Mouse (Mus musculus) embryonic facial prominence, embryonic 11.5 days (tissue): Measurements from ENCODE around the gene Ppm1b. TPM values are rescaled to one million over a fixed set of nuclear protein-coding genes. Genes with fewer than 3 reads are reported as not detected.

Experiments used
- ATAC-seq: fragments of 200-750 bp; cut with Nextera tagmentation; replicated peaks from 2 replicates; pipeline ENCODE4 v1.8.0; 2017; ENCODE audit warnings: low read depth; ENCODE audit not compliant: insufficient number of reproducible peaks, low FRiP score, low TSS enrichment
- DNase-seq: peaks from one replicate; pipeline ENCODE4 v3.0.0-alpha.2; 2015; ENCODE audit warnings: low spot score
- H3K27ac ChIP-seq: fragments of 300-500 bp; sonication (generic); replicated peaks from 2 replicates; pipeline ENCODE4 v1.5.1; 2014; ENCODE audit warnings: mild to moderate bottlenecking, low read depth, low read length, control low read depth
- H3K27me3 ChIP-seq: fragments of 300-500 bp; sonication (generic); 2 replicates; pipeline ENCODE4 v1.6.1; 2014; ENCODE audit warnings: mild to moderate bottlenecking, low read length, moderate library complexity, mixed read lengths; ENCODE audit not compliant: control insufficient read depth, insufficient read depth
- H3K36me3 ChIP-seq: fragments of 300-500 bp; sonication (generic); replicated peaks from 2 replicates; pipeline ENCODE4 v1.6.1; 2014; ENCODE audit warnings: low read depth, mild to moderate bottlenecking, low read length, moderate library complexity, mixed read lengths; ENCODE audit not compliant: control insufficient read depth, insufficient read depth
- H3K4me1 ChIP-seq: fragments of 300-500 bp; sonication (generic); 2 replicates; pipeline ENCODE4 v1.6.1; 2014; ENCODE audit warnings: low read length, mixed read lengths; ENCODE audit not compliant: control insufficient read depth, insufficient read depth
- H3K4me2 ChIP-seq: fragments of 300-500 bp; sonication (generic); 2 replicates; pipeline ENCODE4 v1.6.1; 2014; ENCODE audit warnings: low read depth, mild to moderate bottlenecking, control low read depth, low read length, moderate library complexity
- H3K4me3 ChIP-seq: fragments of 300-500 bp; sonication (generic); 2 replicates; pipeline ENCODE4 v1.5.1; 2014; ENCODE audit warnings: low read depth, low read length, control low read depth
- H3K9ac ChIP-seq: fragments of 300-500 bp; sonication (generic); replicated peaks from 2 replicates; pipeline ENCODE4 v1.6.1; 2014; ENCODE audit warnings: mild to moderate bottlenecking, control low read depth, low read length
- H3K9me3 ChIP-seq: fragments of 300-500 bp; sonication (generic); replicated peaks from 2 replicates; pipeline ENCODE4 v1.6.1; 2016; ENCODE audit warnings: mild to moderate bottlenecking, low read length, inconsistent platforms, mixed read lengths; ENCODE audit not compliant: control insufficient read depth
- WGBS: fragments of 180-500 bp; shearing (Covaris S2); extraction: QIAGEN DNeasy Blood & Tissue Kit; methylation state at CpG from one replicate; pipeline ENCODE4 v1.1.7; 2014; 5-methylcytosine and 5-hydroxymethylcytosine counted together
- polyA plus RNA-seq: library from polyadenylated mRNA; unstranded; fragments of >200 nt; fragmentation: Nextera tagmentation; extraction: Ambion mirVana; gene quantifications from 2 replicates; pipeline ENCODE4 v1.2.1, GENCODE M21; 2014

Gene Ppm1b
- polyA plus RNA-seq, 1 experiment from 2014 or later = 93.9 TPM

DNA sequence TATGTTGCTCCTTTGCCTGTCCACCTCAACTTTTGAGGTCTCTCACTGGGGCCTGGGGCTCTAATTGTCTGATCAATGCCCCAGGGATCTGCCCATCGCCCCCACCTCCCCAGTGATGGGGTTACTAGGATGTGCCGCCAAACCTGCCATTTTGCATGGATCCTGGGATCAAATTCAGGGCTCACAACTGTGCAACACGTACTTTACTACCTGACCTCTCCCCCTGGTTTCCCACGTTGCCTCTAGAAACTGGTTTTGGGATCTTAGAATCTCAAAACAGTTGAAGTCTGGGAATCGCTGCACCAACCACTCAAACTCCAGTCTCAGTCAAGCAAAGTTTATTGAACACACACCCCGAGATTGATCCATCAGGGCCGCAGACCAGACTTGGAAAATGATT, 101.7 kb downstream of the Ppm1b start:
- no peak for ATAC-seq
- no peaks in the 10 kb centered on the region for H3K27me3 ChIP-seq
- H3K36me3 ChIP-seq = peaks cover 3% of the 10 kb centered on the region; the same call in 1 of the 2 replicates
- H3K4me2 ChIP-seq = no peak overlapping the region
- H3K27ac ChIP-seq = no peak overlapping the region
- no peaks in the 10 kb centered on the region for H3K4me1 ChIP-seq
- no peaks in the 10 kb centered on the region for H3K9me3 ChIP-seq
- H3K4me3 ChIP-seq = no peak overlapping the region
- 88% methylated on average over 7 of the region's 7 CpGs for WGBS
- H3K9ac ChIP-seq = no peak overlapping the region
- DNase-seq = no peak

GRCm38 (mm10) chr17:85059136-85059535, 102.6 kb downstream of the Ppm1b start:
- Histone ChIP-seq H3K4me1 (no peaks in the 10 kb centered on the region), H3K9ac (no peak overlapping the region), H3K27ac (no peak overlapping the region), H3K9me3 (no peaks in the 10 kb centered on the region), H3K27me3 (no peaks in the 10 kb centered on the region), H3K36me3 (peaks cover 3% of the 10 kb centered on the region; the same call in 1 of the 2 replicates), H3K4me2 (no peak overlapping the region), H3K4me3 (no peak overlapping the region)
- DNase-seq (no peak), ATAC-seq (no peak)
- 88% methylated on average over 6 of the region's 6 CpGs for WGBS

DNA sequence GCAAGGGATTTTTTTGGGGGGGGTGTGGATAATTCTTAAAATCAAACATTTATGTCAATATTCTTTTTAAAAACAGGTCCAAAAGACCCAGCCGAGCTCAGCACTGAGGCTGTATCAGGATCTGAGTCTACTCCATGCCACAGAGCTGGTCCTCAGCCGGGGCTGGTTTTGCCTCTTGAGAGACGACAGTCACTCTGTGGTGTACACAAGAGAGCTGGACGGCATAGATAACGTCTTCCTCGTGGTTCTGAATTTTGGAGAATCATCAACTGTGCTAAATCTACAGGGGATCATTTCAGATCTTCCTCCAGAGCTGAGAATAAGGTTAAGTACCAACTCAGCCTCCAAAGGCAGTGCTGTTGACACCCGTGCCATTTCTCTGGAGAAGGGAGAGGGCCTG, 107.0 kb downstream of the Ppm1b start:
- H3K4me2 ChIP-seq = no peak overlapping the region
- H3K27me3 ChIP-seq = no peaks in the 10 kb centered on the region
- H3K4me3 ChIP-seq = no peak overlapping the region
- H3K9ac ChIP-seq = no peak overlapping the region
- WGBS = 86% methylated on average over 7 of the region's 7 CpGs
- peaks cover 9% of the 10 kb centered on the region for H3K36me3 ChIP-seq
- ATAC-seq = no peak
- DNase-seq = no peak
- H3K9me3 ChIP-seq = no peaks in the 10 kb centered on the region
- H3K27ac ChIP-seq = no peak overlapping the region
- no peaks in the 10 kb centered on the region for H3K4me1 ChIP-seq

DNA sequence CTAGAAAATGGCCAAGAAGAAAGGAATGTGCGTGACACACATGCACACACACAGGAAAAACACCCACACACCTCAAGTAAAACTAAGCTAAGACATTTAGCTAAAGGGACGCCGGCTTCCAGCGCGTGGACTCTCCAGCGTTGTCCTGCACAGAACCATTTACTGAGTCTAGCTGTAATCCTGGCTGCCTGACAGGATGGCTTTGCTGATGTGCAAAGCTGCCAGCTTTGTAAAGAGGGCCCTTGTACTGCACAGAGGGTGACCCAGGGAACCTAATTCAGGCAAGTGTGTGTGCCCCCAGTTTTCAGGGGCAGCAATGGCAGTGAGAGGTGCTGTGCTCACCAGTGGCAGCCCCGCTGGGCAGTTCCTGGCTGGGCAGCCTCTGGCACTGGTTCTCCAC, 110.8 kb downstream of the Ppm1b start:
- H3K9me3 ChIP-seq = no peaks in the 10 kb centered on the region
- no peaks in the 10 kb centered on the region for H3K27me3 ChIP-seq
- WGBS = 96% methylated on average over 7 of the region's 7 CpGs
- no peak overlapping the region for H3K27ac ChIP-seq
- H3K4me2 ChIP-seq = no peak overlapping the region
- no peak for DNase-seq
- peaks cover 9% of the 10 kb centered on the region for H3K36me3 ChIP-seq
- no peak for ATAC-seq
- no peak overlapping the region for H3K9ac ChIP-seq
- no peaks in the 10 kb centered on the region for H3K4me1 ChIP-seq
- H3K4me3 ChIP-seq = no peak overlapping the region

DNA sequence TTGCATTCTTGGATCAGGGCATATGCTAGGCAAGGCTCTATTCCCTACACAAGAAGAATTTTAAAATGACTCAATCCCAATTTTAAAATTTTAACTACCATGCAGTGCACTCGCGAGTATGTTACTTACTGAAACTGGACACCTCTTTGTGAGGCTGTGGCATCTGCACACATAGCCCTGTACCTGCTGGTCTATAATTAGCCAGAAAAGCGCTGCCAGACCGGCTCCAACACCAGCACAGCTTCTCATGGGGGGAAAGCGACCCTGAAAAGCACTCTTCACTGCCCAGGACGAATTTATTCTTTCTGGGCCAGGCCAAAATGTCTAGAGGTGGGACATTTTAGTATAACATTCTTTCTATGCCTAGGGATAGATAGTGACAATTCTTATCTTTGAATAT, 114.1 kb downstream of the Ppm1b start:
- ATAC-seq (no peak), DNase-seq (no peak)
- Histone ChIP-seq H3K4me1 (no peaks in the 10 kb centered on the region), H3K36me3 (peaks cover 2% of the 10 kb centered on the region), H3K4me3 (no peak overlapping the region), H3K27ac (no peak overlapping the region), H3K9ac (no peak overlapping the region), H3K4me2 (no peak overlapping the region), H3K9me3 (no peaks in the 10 kb centered on the region), H3K27me3 (no peaks in the 10 kb centered on the region)
- 64% methylated on average over 6 of the region's 6 CpGs for WGBS

DNA sequence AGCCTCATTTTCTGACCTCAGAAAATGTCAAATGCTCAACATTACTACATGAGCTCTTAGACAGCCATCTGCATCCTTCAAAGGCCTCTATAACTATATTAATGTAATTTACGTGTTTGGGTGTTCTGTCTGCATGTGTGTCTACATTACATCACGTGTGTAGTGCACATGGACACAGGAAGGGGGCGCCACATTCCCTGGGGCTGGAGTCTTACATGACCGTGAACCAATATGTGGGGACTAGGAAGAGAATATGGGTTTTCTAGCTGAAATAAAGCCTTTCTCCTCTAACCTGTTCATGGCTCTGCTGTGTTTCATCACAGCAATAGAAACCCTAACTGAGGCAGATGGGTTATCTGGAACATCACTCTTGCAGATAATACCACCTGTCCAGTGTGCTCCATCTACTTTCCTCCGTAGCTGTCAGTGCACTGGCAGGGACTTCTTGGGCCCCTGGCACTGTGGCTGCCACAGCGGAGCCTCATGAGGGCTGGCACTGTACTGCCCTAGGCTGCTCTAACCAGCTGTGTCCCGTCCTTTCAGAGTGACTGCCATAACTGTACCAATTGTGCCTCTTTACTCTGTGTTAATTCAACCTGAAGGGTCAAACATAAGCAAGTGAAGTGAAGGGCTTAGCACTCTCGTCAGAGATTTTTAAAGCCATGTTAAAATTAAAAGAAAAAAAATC, 114.7 kb downstream of the Ppm1b start:
- Histone ChIP-seq H3K9ac (no peak overlapping the region), H3K27ac (no peak overlapping the region), H3K4me2 (no peak overlapping the region), H3K36me3 (no peaks in the 10 kb centered on the region; the same call in 1 of the 2 replicates), H3K9me3 (no peaks in the 10 kb centered on the region), H3K4me1 (no peaks in the 10 kb centered on the region), H3K27me3 (no peaks in the 10 kb centered on the region), H3K4me3 (no peak overlapping the region)
- ATAC-seq (no peak), DNase-seq (no peak)
- WGBS = 88% methylated on average over 8 of the region's 8 CpGs

- Histone ChIP-seq H3K9me3 (no peaks in the 10 kb centered on the region), H3K4me1 (no peaks in the 10 kb centered on the region), H3K27ac (no peak overlapping the region), H3K4me2 (no peak overlapping the region), H3K4me3 (no peak overlapping the region), H3K9ac (no peak overlapping the region), H3K27me3 (no peaks in the 10 kb centered on the region), H3K36me3 (no peaks in the 10 kb centered on the region; the same call in 1 of the 2 replicates)
- WGBS = 62% methylated on average over 11 of the region's 11 CpGs
- peak; percentile 24 for DNase-seq
- no peak; the same call in 1 of the 2 replicates for ATAC-seq
Observed at GRCm38 (mm10) chr17:85072383-85072782, 115.8 kb downstream of the Ppm1b start.

DNA sequence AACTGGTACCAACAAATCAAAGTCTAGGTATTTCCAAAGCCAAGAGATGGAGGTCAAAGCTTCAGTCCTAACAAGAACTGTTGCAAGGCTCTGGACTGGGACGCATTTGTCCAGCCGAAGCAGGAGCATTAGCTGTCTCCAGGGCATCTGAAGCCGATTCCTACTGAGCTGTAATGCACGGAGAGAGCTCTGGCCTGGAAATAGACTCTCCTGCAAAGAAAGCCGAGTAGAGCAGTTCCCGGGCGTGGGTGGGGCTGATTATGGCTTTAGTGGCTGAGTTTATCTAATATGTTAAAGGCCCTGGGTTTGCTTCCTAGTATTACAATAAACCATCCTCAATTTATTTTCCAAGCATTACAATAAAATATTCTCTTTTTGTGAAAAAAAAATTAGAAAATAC, 116.7 kb downstream of the Ppm1b start:
- Histone ChIP-seq H3K36me3 (no peaks in the 10 kb centered on the region; the same call in 1 of the 2 replicates), H3K4me2 (no peak overlapping the region), H3K4me3 (no peak overlapping the region), H3K9ac (no peak overlapping the region), H3K4me1 (no peaks in the 10 kb centered on the region), H3K27ac (no peak overlapping the region), H3K9me3 (no peaks in the 10 kb centered on the region), H3K27me3 (no peaks in the 10 kb centered on the region)
- DNase-seq = no peak
- ATAC-seq = no peak
- 62% methylated on average over 7 of the region's 7 CpGs for WGBS
